Mouse (Mus musculus) embryonic fibroblast, embryonic 13.5 days (primary cell): Measurements from ENCODE around the gene Ankrd65. TPM values are rescaled to one million over a fixed set of nuclear protein-coding genes. Genes with fewer than 3 reads are reported as not detected.
A peak's percentile ranks its signal among the peaks of the same experiment; 100 is the strongest.

ENCODE experiments used
- H3K27ac ChIP-seq: 2 replicates; pipeline ENCODE4 v1.5.1; 2012; ENCODE audit warnings: low read length, control low read depth, inconsistent platforms; ENCODE audit not compliant: insufficient read depth
- H3K4me1 ChIP-seq: 2 replicates; pipeline ENCODE4 v1.6.1; 2011; ENCODE audit warnings: low read length; ENCODE audit not compliant: control insufficient read depth, insufficient read depth
- H3K4me3 ChIP-seq: 2 replicates; pipeline ENCODE4 v1.5.1; 2011; ENCODE audit warnings: mild to moderate bottlenecking, control low read depth, low read length; ENCODE audit not compliant: insufficient read depth
- CTCF ChIP-seq: IDR thresholded peaks from 2 replicates; pipeline ENCODE4 v1.5.1; 2011; ENCODE audit warnings: mild to moderate bottlenecking, control low read depth, low read length, moderate library complexity, borderline replicate concordance; ENCODE audit not compliant: insufficient read depth
- POLR2A ChIP-seq: IDR thresholded peaks from 2 replicates; pipeline ENCODE4 v1.6.1; 2011; ENCODE audit warnings: low read depth, mild to moderate bottlenecking, control low read depth, low read length, moderate library complexity
- polyA plus RNA-seq: library from polyadenylated mRNA; stranded (reverse); fragments of >200 nt; gene quantifications from 2 replicates; pipeline ENCODE4 v1.2.4, GENCODE M21; 2011; ENCODE audit warnings: low read depth; ENCODE audit not compliant: missing spikeins, insufficient read length

The Ankrd65 gene
- polyA plus RNA-seq, 1 experiment = not detected

- no peaks in the 10 kb centered on the region; the same call in 1 of the 2 replicates for H3K4me1 ChIP-seq
- TF ChIP-seq CTCF (no peak), POLR2A (no peak)
- no peak overlapping the region for H3K27ac ChIP-seq
- no peak overlapping the region for H3K4me3 ChIP-seq
Measured at GRCm38 (mm10) chr4:155807841-155808240, 17.6 kb downstream of the Ankrd65 start.

- Histone ChIP-seq H3K4me1 (peaks cover 4% of the 10 kb centered on the region; the same call in 1 of the 2 replicates), H3K27ac (peak within 1 kb of the TSS; percentile 78), H3K4me3 (peak within 1 kb of the TSS; percentile 71)
- TF ChIP-seq CTCF (no peak), POLR2A (peak; percentile 61)
Measured at GRCm38 (mm10) chr4:155811929-155812664, 21.9 kb downstream of the Ankrd65 start, which contains the start of gene Ccnl2. Gene Ccnl2, plus strand, starts transcription at chr4:155812489.

DNA sequence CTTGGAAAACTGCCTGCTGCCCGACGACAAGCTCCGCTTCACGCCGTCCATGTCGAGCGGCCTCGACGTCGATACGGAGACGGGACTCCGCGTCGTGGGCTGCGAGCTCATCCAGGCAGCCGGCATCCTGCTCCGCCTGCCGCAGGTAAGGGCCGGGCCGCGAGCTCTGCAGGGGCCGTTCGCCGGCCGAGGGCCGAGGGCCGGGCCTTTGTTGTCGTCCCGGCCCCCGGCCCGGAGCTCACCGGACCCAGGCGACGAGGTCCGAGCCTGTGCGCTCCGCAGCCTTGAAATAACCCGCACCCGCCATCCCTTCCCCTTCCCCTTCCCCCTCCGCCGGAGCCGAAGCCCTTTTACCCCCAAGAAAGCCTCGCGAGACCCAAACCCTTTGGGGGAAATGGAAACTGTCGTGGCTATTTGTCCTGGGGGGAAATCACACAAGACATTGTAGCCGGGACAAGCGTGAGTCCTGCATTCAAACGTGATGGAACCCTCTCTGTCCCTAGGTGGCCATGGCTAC, 22.5 kb downstream of the Ankrd65 start:
- Histone ChIP-seq H3K27ac (peak overlapping the region; percentile 29), H3K4me1 (peaks cover 4% of the 10 kb centered on the region; the same call in 1 of the 2 replicates), H3K4me3 (peak overlapping the region; percentile 71)
- no peak for TF ChIP-seq POLR2A
- no peak for TF ChIP-seq CTCF

- Histone ChIP-seq H3K27ac (no peak overlapping the region), H3K4me1 (peaks cover 4% of the 10 kb centered on the region; the same call in 1 of the 2 replicates), H3K4me3 (no peak overlapping the region)
- no peak for TF ChIP-seq POLR2A
- no peak for TF ChIP-seq CTCF
Measured at GRCm38 (mm10) chr4:155817533-155817932, 27.3 kb downstream of the Ankrd65 start.

- no peak overlapping the region for H3K4me3 ChIP-seq
- TF ChIP-seq CTCF (no peak), POLR2A (no peak)
- no peaks in the 10 kb centered on the region for H3K4me1 ChIP-seq
- no peak overlapping the region for H3K27ac ChIP-seq
Measured at GRCm38 (mm10) chr4:155821025-155821424, 30.8 kb downstream of the Ankrd65 start.

DNA sequence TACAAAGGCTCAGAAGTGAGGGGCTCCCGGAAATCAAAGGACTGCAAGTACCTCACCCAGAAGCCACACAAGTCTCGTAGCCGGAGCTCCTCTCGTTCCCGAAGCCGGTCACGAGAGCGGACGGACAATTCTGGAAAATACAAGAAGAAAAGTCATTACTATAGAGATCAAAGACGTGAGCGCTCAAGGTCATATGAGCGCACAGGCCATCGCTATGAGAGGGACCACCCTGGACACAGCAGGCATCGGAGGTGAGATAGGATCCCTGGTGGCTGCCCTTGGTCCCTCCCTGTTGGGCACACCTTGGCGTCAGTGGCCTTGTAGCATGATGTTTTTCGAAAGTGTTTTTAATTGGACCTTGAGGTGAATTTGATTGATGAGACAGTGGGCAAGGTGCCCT, 33.2 kb downstream of the Ankrd65 start:
- no peak for TF ChIP-seq CTCF
- no peak for TF ChIP-seq POLR2A
- no peaks in the 10 kb centered on the region for H3K4me1 ChIP-seq
- no peak overlapping the region for H3K4me3 ChIP-seq
- no peak overlapping the region for H3K27ac ChIP-seq

DNA sequence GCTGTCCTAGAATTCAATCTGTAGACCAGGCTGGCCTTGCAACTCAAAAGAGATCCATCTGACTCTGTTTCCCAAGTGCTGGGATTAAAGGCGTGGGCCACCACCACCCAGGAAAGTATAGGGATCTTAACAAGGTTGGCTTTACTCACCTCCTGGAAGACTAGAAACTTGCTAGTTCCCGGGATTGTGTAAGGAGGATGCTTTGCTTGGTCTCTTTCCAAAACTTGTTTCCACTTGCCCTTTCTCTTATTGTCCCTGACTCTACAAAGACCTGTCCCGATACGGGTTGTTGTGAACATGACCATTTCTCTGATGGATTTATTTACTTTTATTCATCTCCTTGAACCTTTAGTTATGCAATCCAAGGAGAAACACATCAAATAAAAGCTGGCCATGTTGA, 39.6 kb downstream of the Ankrd65 start:
- Histone ChIP-seq H3K4me1 (peaks cover 10% of the 10 kb centered on the region), H3K4me3 (no peak overlapping the region), H3K27ac (no peak overlapping the region)
- TF ChIP-seq POLR2A (no peak), CTCF (no peak)

DNA sequence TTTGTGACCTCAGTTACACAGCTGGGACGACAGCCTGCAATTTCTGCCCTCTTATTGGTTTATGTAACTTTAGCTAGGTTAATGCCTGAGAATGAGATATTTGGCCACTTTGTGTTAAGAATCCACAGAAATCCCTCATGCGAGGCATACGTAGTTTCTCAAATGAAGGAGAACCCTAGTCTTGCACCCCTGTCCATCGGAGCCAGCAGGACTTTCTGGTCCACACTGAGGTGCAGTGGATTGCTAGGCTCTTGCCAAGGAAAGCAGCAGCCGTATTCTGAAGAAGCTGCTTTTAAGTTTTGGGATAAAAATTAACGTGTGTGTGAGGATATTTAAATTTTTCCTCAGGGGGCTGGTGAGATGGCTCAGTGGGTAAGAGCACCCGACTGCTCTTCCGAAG, 40.4 kb downstream of the Ankrd65 start:
- TF ChIP-seq POLR2A (no peak), CTCF (no peak)
- Histone ChIP-seq H3K4me1 (peaks cover 10% of the 10 kb centered on the region), H3K27ac (no peak overlapping the region), H3K4me3 (no peak overlapping the region)

- peak within 1 kb of the TSS; percentile 64 for H3K27ac ChIP-seq
- H3K4me1 ChIP-seq = peaks cover 10% of the 10 kb centered on the region
- H3K4me3 ChIP-seq = peak within 1 kb of the TSS; percentile 76
- TF ChIP-seq CTCF (peak; percentile 92), POLR2A (peak; percentile 75)
Measured at GRCm38 (mm10) chr4:155831205-155831766, 41.0 kb downstream of the Ankrd65 start, which contains the start of gene Aurkaip1. Gene Aurkaip1, plus strand, starts transcription at chr4:155831272.

- peak overlapping the region; percentile 76 for H3K4me3 ChIP-seq
- peaks cover 10% of the 10 kb centered on the region for H3K4me1 ChIP-seq
- no peak for TF ChIP-seq POLR2A
- TF ChIP-seq CTCF = no peak
- peak overlapping the region; percentile 64 for H3K27ac ChIP-seq
Measured at GRCm38 (mm10) chr4:155831831-155832230, 41.6 kb downstream of the Ankrd65 start.
